Mouse (Mus musculus) heart, postnatal 0 days (tissue): ENCODE measurements at regions not wholly inside any gene's neighbourhood (a gene's known extent, or its start where the extent isn't known, plus 50 kb on each side); places are given as distances from the start of the nearest gene placed in this dataset.

Experiments
- ATAC-seq: fragments of 200-750 bp; cut with Nextera tagmentation; 2 replicates; pipeline ENCODE4 v1.8.0; 2017; ENCODE audit warnings: low read depth, moderate number of reproducible peaks, moderate library complexity; ENCODE audit not compliant: insufficient read depth
- DNase-seq: peaks from one replicate; pipeline ENCODE4 v3.0.0-alpha.2; 2016; ENCODE audit warnings: low spot score
- H3K27ac ChIP-seq: fragments of 300-500 bp; sonication (generic); 2 replicates; pipeline ENCODE4 v1.5.1; 2014; ENCODE audit warnings: low read depth, mild to moderate bottlenecking
- H3K27me3 ChIP-seq: fragments of 300-500 bp; sonication (generic); 2 replicates; pipeline ENCODE4 v1.6.1; 2014; ENCODE audit warnings: low read length, mixed read lengths; ENCODE audit not compliant: control insufficient read depth, insufficient read depth
- H3K36me3 ChIP-seq: fragments of 300-500 bp; sonication (generic); replicated peaks from 2 replicates; pipeline ENCODE4 v1.6.1; 2014; ENCODE audit warnings: low read length, mixed read lengths; ENCODE audit not compliant: control insufficient read depth, insufficient read depth
- H3K4me1 ChIP-seq: fragments of 300-500 bp; sonication (generic); 2 replicates; pipeline ENCODE4 v1.6.1; 2014; ENCODE audit warnings: antibody characterized with exemption; ENCODE audit not compliant: control insufficient read depth, insufficient read depth
- H3K4me2 ChIP-seq: fragments of 300-500 bp; sonication (generic); 2 replicates; pipeline ENCODE4 v1.6.1; 2014; ENCODE audit warnings: low read depth, mild to moderate bottlenecking, low read length, moderate library complexity
- H3K4me3 ChIP-seq: fragments of 300-500 bp; sonication (generic); 2 replicates; pipeline ENCODE4 v1.5.1; 2014; ENCODE audit warnings: low read depth, low read length
- H3K9ac ChIP-seq: fragments of 300-500 bp; sonication (generic); replicated peaks from 2 replicates; pipeline ENCODE4 v1.6.1; 2014; ENCODE audit warnings: low read depth, low read length, mixed read lengths
- H3K9me3 ChIP-seq: fragments of 300-500 bp; sonication (generic); replicated peaks from 2 replicates; pipeline ENCODE4 v1.6.1; 2016; ENCODE audit warnings: low read length; ENCODE audit not compliant: control insufficient read depth
- CTCF ChIP-seq: IDR thresholded peaks from 2 replicates; pipeline ENCODE4 v1.5.1; 2016; ENCODE audit warnings: antibody characterized with exemption, control low read depth, low read depth
- EP300 ChIP-seq: IDR thresholded peaks from 2 replicates; pipeline ENCODE4 v1.6.1; 2016; ENCODE audit warnings: antibody characterized with exemption, low read depth
- WGBS: fragments of 180-500 bp; shearing (Covaris S2); extraction: QIAGEN DNeasy Blood & Tissue Kit; methylation state at CpG from one replicate; pipeline ENCODE4 v1.1.7; 2014; 5-methylcytosine and 5-hydroxymethylcytosine counted together

DNA sequence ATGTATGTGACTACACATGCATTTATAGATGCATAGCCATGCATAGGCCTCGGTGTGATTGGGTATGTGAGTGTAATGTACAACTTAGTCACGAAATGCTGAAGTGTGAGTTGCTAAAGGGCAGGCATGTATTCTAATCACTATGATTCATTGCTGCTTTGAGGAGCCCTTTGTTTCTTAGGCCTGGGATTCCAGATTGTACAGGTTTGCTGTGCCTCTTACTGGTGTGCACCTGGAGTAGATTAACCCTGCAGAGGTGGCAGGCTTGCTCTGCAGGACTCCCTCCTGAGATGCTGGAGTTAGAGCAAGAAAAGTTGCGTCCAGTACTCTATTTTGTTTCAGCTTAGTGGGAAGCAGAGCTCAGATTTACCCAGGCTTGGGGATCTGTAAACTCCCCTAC is 141.1 kb downstream of the Cmpk2 start:
- Histone ChIP-seq H3K27ac (no peak overlapping the region), H3K9me3 (no peaks in the 10 kb centered on the region), H3K4me1 (no peaks in the 10 kb centered on the region), H3K9ac (no peak overlapping the region), H3K36me3 (no peaks in the 10 kb centered on the region), H3K4me3 (no peak overlapping the region), H3K27me3 (no peaks in the 10 kb centered on the region), H3K4me2 (no peak overlapping the region)
- DNase-seq: no peak
- TF ChIP-seq EP300 (no peak), CTCF (no peak)
- WGBS: 85% methylated on average over 3 of the region's 3 CpGs
- no peak for ATAC-seq

DNA sequence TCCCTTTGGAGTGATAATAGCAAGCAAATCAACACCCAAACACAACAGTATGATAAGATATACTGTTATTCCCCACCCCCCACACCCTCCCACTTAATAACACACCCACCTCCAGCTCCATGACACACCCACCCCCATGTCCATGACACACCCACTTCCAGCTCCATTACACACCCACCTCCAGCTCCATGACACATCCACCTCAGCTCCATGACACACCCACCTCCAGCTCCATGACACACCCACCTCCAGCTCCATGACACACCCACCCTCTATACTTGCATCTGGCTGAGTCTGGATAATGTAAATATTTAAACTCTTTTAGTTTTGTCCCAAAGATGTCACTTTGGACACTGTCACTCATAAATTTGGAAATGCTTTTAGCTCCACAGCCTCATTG is 129.5 kb downstream of the Cmpk2 start:
- no peak for DNase-seq
- H3K4me2 ChIP-seq: no peak overlapping the region
- no peak for ATAC-seq
- TF ChIP-seq EP300 (no peak), CTCF (no peak)
- no peaks in the 10 kb centered on the region for H3K4me1 ChIP-seq
- no peak overlapping the region for H3K27ac ChIP-seq
- H3K9ac ChIP-seq: no peak overlapping the region
- no peaks in the 10 kb centered on the region for H3K27me3 ChIP-seq
- H3K4me3 ChIP-seq: no peak overlapping the region
- H3K9me3 ChIP-seq: no peaks in the 10 kb centered on the region
- no peaks in the 10 kb centered on the region for H3K36me3 ChIP-seq

DNA sequence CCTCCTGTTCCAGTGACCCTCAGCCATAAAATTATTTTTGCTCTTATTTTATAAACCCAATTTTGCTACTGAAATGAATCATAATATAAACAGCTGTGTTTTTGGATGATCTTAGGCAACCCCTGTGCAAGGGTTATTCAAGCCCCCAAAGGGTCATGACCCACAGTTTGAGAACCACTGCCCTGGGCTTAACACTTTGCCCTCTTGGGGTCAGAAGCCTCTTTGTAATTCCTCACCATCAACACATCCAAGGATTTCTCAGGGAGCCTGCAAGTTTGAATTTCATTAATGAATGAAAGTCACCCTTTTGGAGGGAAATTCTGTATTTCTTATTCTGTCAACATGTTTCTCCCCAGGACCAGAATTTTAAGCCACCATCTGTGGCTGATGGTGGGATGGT is 123.1 kb downstream of the Cmpk2 start:
- H3K4me2 ChIP-seq: no peak overlapping the region
- no peak for ATAC-seq
- no peaks in the 10 kb centered on the region for H3K27me3 ChIP-seq
- H3K27ac ChIP-seq: no peak overlapping the region
- TF ChIP-seq EP300 (no peak), CTCF (no peak)
- H3K4me3 ChIP-seq: no peak overlapping the region
- no peaks in the 10 kb centered on the region for H3K36me3 ChIP-seq
- no peak overlapping the region for H3K9ac ChIP-seq
- no peaks in the 10 kb centered on the region for H3K4me1 ChIP-seq
- H3K9me3 ChIP-seq: no peaks in the 10 kb centered on the region
- DNase-seq: no peak

DNA sequence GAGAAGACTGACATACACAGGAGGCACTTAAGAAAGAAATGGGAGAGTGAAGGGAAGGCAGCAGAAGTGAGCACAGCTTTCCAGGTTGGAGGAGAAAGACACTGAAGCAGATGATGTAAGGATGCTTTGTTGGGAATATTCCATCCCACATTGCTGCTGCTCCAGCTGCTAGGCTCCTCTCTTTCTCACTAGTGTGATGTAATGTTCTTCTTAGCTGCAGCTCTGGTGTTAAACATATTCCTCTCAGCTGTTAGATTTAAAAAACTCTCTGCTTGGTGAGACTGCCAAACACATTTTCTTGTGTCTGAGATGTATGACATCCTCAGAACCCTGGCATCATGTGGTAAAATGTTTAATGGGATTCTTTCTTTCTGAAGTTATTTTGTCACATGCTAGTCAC is 120.1 kb downstream of the Cmpk2 start:
- no peak for TF ChIP-seq CTCF
- TF ChIP-seq EP300: no peak
- ATAC-seq (no peak), DNase-seq (no peak)
- H3K27ac ChIP-seq: no peak overlapping the region
- H3K9ac ChIP-seq: no peak overlapping the region
- H3K4me3 ChIP-seq: no peak overlapping the region
- no peaks in the 10 kb centered on the region for H3K36me3 ChIP-seq
- H3K27me3 ChIP-seq: no peaks in the 10 kb centered on the region
- H3K9me3 ChIP-seq: no peaks in the 10 kb centered on the region
- H3K4me2 ChIP-seq: no peak overlapping the region
- no peaks in the 10 kb centered on the region for H3K4me1 ChIP-seq

DNA sequence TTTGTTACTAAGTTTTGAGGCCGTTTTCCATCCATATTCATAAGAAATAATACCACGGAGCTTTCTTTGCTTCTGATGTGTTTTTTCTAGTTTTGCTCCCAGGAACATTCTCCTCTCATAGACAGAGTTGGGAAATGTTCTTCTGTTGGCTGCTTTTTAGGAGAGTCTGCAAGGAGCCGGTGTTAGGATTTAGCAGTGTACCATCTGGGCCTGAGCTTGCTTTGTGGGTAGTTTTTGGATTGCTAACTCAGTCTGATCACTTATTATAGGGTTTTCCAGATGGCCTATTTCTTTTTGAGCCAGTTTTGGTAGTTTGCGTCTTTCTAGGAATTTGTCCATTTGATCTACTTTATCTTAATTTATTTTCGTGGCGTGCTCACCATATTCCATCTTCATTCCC is 108.4 kb downstream of the Cmpk2 start:
- WGBS: 89% methylated on average over 6 of the region's 6 CpGs
- no peak overlapping the region for H3K9ac ChIP-seq
- H3K4me1 ChIP-seq: no peaks in the 10 kb centered on the region
- H3K9me3 ChIP-seq: 0 out of 2 replicates have a peak, but pooled peaks cover 5% of the 10 kb centered on the region
- no peak overlapping the region for H3K27ac ChIP-seq
- H3K36me3 ChIP-seq: no peaks in the 10 kb centered on the region
- no peak for DNase-seq
- no peak overlapping the region for H3K4me2 ChIP-seq
- no peak overlapping the region for H3K4me3 ChIP-seq
- no peak for TF ChIP-seq EP300
- TF ChIP-seq CTCF: no peak
- no peak for ATAC-seq
- H3K27me3 ChIP-seq: no peaks in the 10 kb centered on the region

DNA sequence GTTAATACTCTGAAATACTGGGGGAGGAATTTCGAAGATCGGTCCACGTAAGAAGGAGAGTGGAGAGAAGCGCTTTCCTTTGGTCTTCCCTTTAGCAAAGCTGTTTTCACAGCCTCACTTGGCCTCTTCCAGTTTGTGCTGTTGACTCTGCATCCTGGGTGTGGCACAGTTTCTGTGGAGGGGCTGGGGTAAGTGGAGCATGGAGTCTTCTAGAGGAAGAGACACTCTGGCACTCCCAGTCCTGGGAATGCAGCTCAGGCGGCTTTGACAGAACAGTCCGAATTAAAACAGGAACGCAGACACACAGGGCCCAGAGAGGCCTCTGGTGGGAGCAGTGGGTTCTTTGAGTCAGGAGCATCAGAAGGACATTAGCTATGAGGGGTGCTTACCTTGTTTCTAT is 102.6 kb downstream of the Cmpk2 start:
- WGBS: 74% methylated on average over 7 of the region's 7 CpGs
- no peak for DNase-seq
- no peak for ATAC-seq
- no peaks in the 10 kb centered on the region for H3K4me1 ChIP-seq
- TF ChIP-seq EP300 (no peak), CTCF (no peak)
- H3K9me3 ChIP-seq: no peaks in the 10 kb centered on the region
- H3K4me2 ChIP-seq: no peak overlapping the region
- no peak overlapping the region for H3K9ac ChIP-seq
- no peak overlapping the region for H3K27ac ChIP-seq
- H3K4me3 ChIP-seq: no peak overlapping the region
- H3K27me3 ChIP-seq: no peaks in the 10 kb centered on the region
- H3K36me3 ChIP-seq: no peaks in the 10 kb centered on the region
